In genomic region chr16:95832346-95832739, GRCm38 (mm10) we compare ENCODE assay signal across 9 mouse cellular contexts.
DNase-seq lines count a peak whose midpoint lies in the region; ATAC-seq and TF ChIP-seq lines count a peak whose summit lies in the region.
"Had no signal": no experiment of that assay in that cellular context is flagged by ENCODE, and none has a peak within 500 bp of the region (broad histone marks: within the 10 kb centered on the region; RNA-seq: fewer than 3 reads in every experiment).

No protein-coding gene starts in this region.

- no peak for TF ChIP-seq CTCF in liver, adult 2 months (IDR thresholded peaks at IDR 0.05; ENCODE audit: low read depth, low read length)
- no peak for TF ChIP-seq CTCF in hindbrain, postnatal 0 days (IDR thresholded peaks at IDR 0.05; ENCODE audit: low read depth)

- H3K79me2 ChIP-seq in liver, adult 2 months (ENCODE audit: control insufficient read depth, insufficient read depth, low read length), result no peaks in the 10 kb centered on the region

- no peaks in the 10 kb centered on the region for H3K27me3 ChIP-seq in liver, adult 2 months (ENCODE audit: control insufficient read depth, insufficient read depth, low read length)
- peaks cover 10% of the 10 kb centered on the region; the same call in 1 of the 2 replicates for H3K27me3 ChIP-seq in liver, embryonic 12.5 days (replicated peaks)
- no peaks in the 10 kb centered on the region for H3K27me3 ChIP-seq in forebrain, embryonic 10.5 days (ENCODE audit: poor library complexity, severe bottlenecking)
- H3K27me3 ChIP-seq in hindbrain, postnatal 0 days (ENCODE audit: insufficient read depth, low read length), result no peaks in the 10 kb centered on the region
- no peaks in the 10 kb centered on the region for H3K27me3 ChIP-seq in neural tube, embryonic 14.5 days (ENCODE audit: control insufficient read depth, insufficient read depth, low read length)
- H3K27me3 ChIP-seq: midbrain, embryonic 12.5 days had no signal

- H3K9ac ChIP-seq in liver, adult 2 months (ENCODE audit: low read depth, low read length), result no peak overlapping the region
- H3K9ac ChIP-seq in liver, embryonic 12.5 days, result no peak overlapping the region
- H3K9ac ChIP-seq in hindbrain, postnatal 0 days (replicated peaks; ENCODE audit: low read length), result no peak overlapping the region
- H3K9ac ChIP-seq in neural tube, embryonic 14.5 days (replicated peaks; ENCODE audit: low read depth, low read length), result no peak overlapping the region
- H3K9ac ChIP-seq: midbrain, embryonic 12.5 days had no signal

- no peak overlapping the region for H3K4me2 ChIP-seq in liver, embryonic 12.5 days
- H3K4me2 ChIP-seq in hindbrain, postnatal 0 days (ENCODE audit: low read depth, low read length), result no peak overlapping the region
- no peak overlapping the region for H3K4me2 ChIP-seq in neural tube, embryonic 14.5 days (ENCODE audit: low read depth, low read length)
- H3K4me2 ChIP-seq: midbrain, embryonic 12.5 days had no signal

- H3K36me3 ChIP-seq in liver, adult 2 months (ENCODE audit: control insufficient read depth, insufficient read depth, low read length), result no peaks in the 10 kb centered on the region
- H3K36me3 ChIP-seq in liver, embryonic 12.5 days, result no peaks in the 10 kb centered on the region
- H3K36me3 ChIP-seq in forebrain, embryonic 10.5 days (replicated peaks), result no peaks in the 10 kb centered on the region
- H3K36me3 ChIP-seq in hindbrain, postnatal 0 days (ENCODE audit: insufficient read depth, low read length), result no peaks in the 10 kb centered on the region
- no peaks in the 10 kb centered on the region for H3K36me3 ChIP-seq in neural tube, embryonic 14.5 days (ENCODE audit: control insufficient read depth, insufficient read depth, low read length)
- H3K36me3 ChIP-seq: midbrain, embryonic 12.5 days had no signal

- 0 out of 2 replicates have a peak overlapping the region, but pooled peaks have one; percentile 5 for H3K27ac ChIP-seq in liver, adult 2 months (replicated peaks; ENCODE audit: insufficient read depth, low read depth, low read length)
- H3K27ac ChIP-seq in liver, embryonic 12.5 days, result no peak overlapping the region
- H3K27ac ChIP-seq in forebrain, embryonic 10.5 days, result peak overlapping the region; percentile 69
- H3K27ac ChIP-seq in hindbrain, postnatal 0 days, result peak overlapping the region; percentile 46; the same call in 1 of the 2 replicates
- H3K27ac ChIP-seq in neural tube, embryonic 14.5 days (ENCODE audit: low read depth, low read length), result peak overlapping the region; percentile 10; the same call in 1 of the 2 replicates
- H3K27ac ChIP-seq: midbrain, embryonic 12.5 days had no signal

- ATAC-seq in liver, embryonic 12.5 days, result no peak
- ATAC-seq in hindbrain, postnatal 0 days, result peak; percentile 38; the same call in 1 of the 2 replicates
- ATAC-seq in neural tube, embryonic 14.5 days (ENCODE audit: low read depth), result 0 out of 2 replicates have a peak, but pooled peaks have one; percentile 12

- intact Hi-C loops in left cerebral cortex, postnatal 14 days (cut with DNase I), result no loop called here

- H3K4me1 ChIP-seq in liver, adult 2 months (ENCODE audit: control insufficient read depth, insufficient read depth, low read length), result no peaks in the 10 kb centered on the region
- H3K4me1 ChIP-seq in liver, embryonic 12.5 days, result peaks cover 23% of the 10 kb centered on the region
- H3K4me1 ChIP-seq in forebrain, embryonic 10.5 days, result peaks cover 34% of the 10 kb centered on the region
- H3K4me1 ChIP-seq in hindbrain, postnatal 0 days (ENCODE audit: insufficient read depth, low read length), result 0 out of 2 replicates have a peak, but pooled peaks cover 5% of the 10 kb centered on the region
- H3K4me1 ChIP-seq in neural tube, embryonic 14.5 days (ENCODE audit: control insufficient read depth, insufficient read depth, low read length), result peaks cover 5% of the 10 kb centered on the region; the same call in 1 of the 2 replicates

- no peak for DNase-seq in liver, adult 2 months (ENCODE audit: extremely low read depth, low read depth, low spot score)
- DNase-seq in forebrain, embryonic 10.5 days (ENCODE audit: extremely low spot score, low spot score), result no peak
- no peak for DNase-seq in hindbrain, postnatal 0 days (ENCODE audit: low spot score)
- DNase-seq in adrenal gland, postnatal 4 days (ENCODE audit: low spot score in 2 of 2), result no peak
- no peak for DNase-seq in left cerebral cortex, postnatal 14 days (ENCODE audit: low spot score in 2 of 2)
- DNase-seq: cerebellum, adult 11-12 months had no signal

- WGBS in liver, adult 2 months, result 85% methylated on average over 9 of the region's 9 CpGs
- 59% methylated on average over 9 of the region's 9 CpGs for WGBS in liver, embryonic 12.5 days (ENCODE audit: insufficient replicate concordance)
- WGBS in forebrain, embryonic 10.5 days, result 88% methylated on average over 9 of the region's 9 CpGs
- 32% methylated on average over 9 of the region's 9 CpGs for WGBS in hindbrain, postnatal 0 days
- 36% methylated on average over 9 of the region's 9 CpGs for WGBS in neural tube, embryonic 14.5 days

- no peak overlapping the region for H3K4me3 ChIP-seq in liver, adult 2 months (ENCODE audit: insufficient read depth, low read depth, low read length)
- H3K4me3 ChIP-seq in liver, embryonic 12.5 days, result no peak overlapping the region
- no peak overlapping the region for H3K4me3 ChIP-seq in forebrain, embryonic 10.5 days
- no peak overlapping the region for H3K4me3 ChIP-seq in hindbrain, postnatal 0 days (ENCODE audit: low read length)
- no peak overlapping the region for H3K4me3 ChIP-seq in neural tube, embryonic 14.5 days (ENCODE audit: low read depth, low read length)
- H3K4me3 ChIP-seq: midbrain, embryonic 12.5 days had no signal

- no peak for TF ChIP-seq POLR2A in liver, adult 2 months (IDR thresholded peaks at IDR 0.05; ENCODE audit: extremely low read depth, insufficient read depth, low read length)

- H3K9me3 ChIP-seq in liver, embryonic 12.5 days (replicated peaks), result no peaks in the 10 kb centered on the region
- H3K9me3 ChIP-seq in forebrain, embryonic 10.5 days, result no peaks in the 10 kb centered on the region
- H3K9me3 ChIP-seq in hindbrain, postnatal 0 days (ENCODE audit: low read length), result no peaks in the 10 kb centered on the region
- no peaks in the 10 kb centered on the region for H3K9me3 ChIP-seq in neural tube, embryonic 14.5 days (ENCODE audit: control insufficient read depth, low read length)
- H3K9me3 ChIP-seq: midbrain, embryonic 12.5 days had no signal
